Mouse (Mus musculus) spleen, adult 2 months (tissue): ENCODE data around the gene Samd13. TPM values are rescaled to one million over a fixed set of nuclear protein-coding genes. Genes with fewer than 3 reads are reported as not detected.

Experiments
- DNase-seq, 2 experiments: peaks; one replicate each; pipeline versions ENCODE4 v3.0.0 to v3.0.0-alpha.2; 2012 to 2021; ENCODE audit warnings: low spot score in 2 of 2, low read depth in 1 of 2
- H3K27ac ChIP-seq: fragments of 200-500 bp; 2 replicates; pipeline ENCODE4 v1.5.1; 2012; ENCODE audit warnings: low read length, inconsistent platforms; ENCODE audit not compliant: insufficient read depth
- H3K27me3 ChIP-seq: fragments of 200-500 bp; 2 replicates; pipeline ENCODE4 v1.6.1; 2012; ENCODE audit warnings: mild to moderate bottlenecking, moderate library complexity, low read length, inconsistent platforms; ENCODE audit not compliant: control insufficient read depth, insufficient read depth
- H3K36me3 ChIP-seq: fragments of 200-500 bp; 2 replicates; pipeline ENCODE4 v1.6.1; 2012; ENCODE audit warnings: mild to moderate bottlenecking, low read length, inconsistent platforms; ENCODE audit not compliant: control insufficient read depth, insufficient read depth
- H3K4me1 ChIP-seq: fragments of 200-500 bp; 2 replicates; pipeline ENCODE4 v1.6.1; 2011; ENCODE audit warnings: inconsistent platforms; ENCODE audit not compliant: control insufficient read depth, insufficient read depth, insufficient read length
- H3K4me3 ChIP-seq: fragments of 200-500 bp; 2 replicates; pipeline ENCODE4 v1.5.1; 2011; ENCODE audit warnings: mild to moderate bottlenecking, inconsistent platforms; ENCODE audit not compliant: insufficient read depth, insufficient read length; ENCODE audit errors: extremely low read depth
- CTCF ChIP-seq: fragments of 200-500 bp; IDR thresholded peaks from 2 replicates; pipeline ENCODE4 v1.5.1; 2011; ENCODE audit warnings: mild to moderate bottlenecking, inconsistent platforms; ENCODE audit not compliant: insufficient read depth, insufficient read length, insufficient replicate concordance; ENCODE audit errors: extremely low read depth
- POLR2A ChIP-seq: fragments of 200-500 bp; IDR thresholded peaks from 2 replicates; pipeline ENCODE4 v1.6.1; 2011; ENCODE audit warnings: low read depth, low read length, inconsistent platforms
- WGBS: fragments of 180-500 bp; shearing (Covaris S2); methylation state at CpG from one replicate; pipeline ENCODE4 v1.1.7; 2018; 5-methylcytosine and 5-hydroxymethylcytosine counted together
- polyA plus RNA-seq: library from polyadenylated mRNA; depleted of rRNA; stranded (reverse); fragments of >200 nt; gene quantifications from 2 replicates; pipeline ENCODE4 v1.2.3, GENCODE M21; 2012; rRNA removed

Samd13 gene
- polyA plus RNA-seq, 1 experiment, result 0.05 TPM

- WGBS, result 92% methylated on average over 8 of the region's 8 CpGs
- Histone ChIP-seq H3K4me3 (no peak overlapping the region), H3K36me3 (no peaks in the 10 kb centered on the region), H3K27ac (no peak overlapping the region), H3K4me1 (no peaks in the 10 kb centered on the region), H3K27me3 (no peaks in the 10 kb centered on the region)
- DNase-seq, result no peak
- no peak for TF ChIP-seq CTCF
- no peak for TF ChIP-seq POLR2A
Measured at GRCm38 (mm10) chr3:146596387-146596786, 89.0 kb downstream of the Samd13 start.

GRCm38 (mm10) chr3:146595440-146595839, 90.0 kb downstream of the Samd13 start:
- 91% methylated on average over 6 of the region's 6 CpGs for WGBS
- no peaks in the 10 kb centered on the region for H3K27me3 ChIP-seq
- no peak for DNase-seq
- no peak overlapping the region for H3K27ac ChIP-seq
- TF ChIP-seq CTCF (no peak), POLR2A (no peak)
- H3K36me3 ChIP-seq, result no peaks in the 10 kb centered on the region
- no peak overlapping the region for H3K4me3 ChIP-seq
- no peaks in the 10 kb centered on the region for H3K4me1 ChIP-seq

Other genes with a start within 250 kb of the Samd13 start
- 2.1 TPM in 2 replicates for gene Ctbs, start 235.8 kb downstream of the Samd13 start, polyA plus RNA-seq
- gene Spata1, start 185.8 kb downstream of the Samd13 start, polyA plus RNA-seq, result 0.45 and 0.78 TPM in 2 replicates
- 178 and 234 TPM in 2 replicates for gene Gng5, start 185.8 kb downstream of the Samd13 start, polyA plus RNA-seq
- gene Rpf1, start 164.2 kb downstream of the Samd13 start, polyA plus RNA-seq, result 6.7 TPM in 2 replicates
- gene Uox, start 115.2 kb downstream of the Samd13 start, polyA plus RNA-seq, result not detected in 2 replicates
- gene Dnase2b, start 70.0 kb downstream of the Samd13 start, polyA plus RNA-seq, result not detected in 2 replicates
- gene 4930503B20Rik, start 34.3 kb downstream of the Samd13 start, polyA plus RNA-seq, result not detected in 2 replicates
- gene Prkacb, start 127.4 kb upstream of the Samd13 start, polyA plus RNA-seq, result 21.8 and 24.3 TPM in 2 replicates
- gene Ttll7, start 166.8 kb upstream of the Samd13 start, polyA plus RNA-seq, result 0.37 and 0.38 TPM in 2 replicates